Mouse (Mus musculus): ENCODE results near the gene Rab34.

GRCm38 (mm10) chr11:78166640-78167039 lies 21.6 kb upstream of the Rab34 start:
- TF ChIP-seq MYOG (IDR thresholded peaks at IDR 0.05; ENCODE audit: control insufficient read depth, extremely low read depth, insufficient read length), result no peak
- no peak for TF ChIP-seq USF1 (IDR thresholded peaks at IDR 0.05; ENCODE audit: low read depth)
- TF ChIP-seq CTCF (IDR thresholded peaks at IDR 0.05; ENCODE audit: control insufficient read depth, insufficient read depth, insufficient read length), result no peak
- TF ChIP-seq MAX (IDR thresholded peaks at IDR 0.05), result no peak
- no peak for TF ChIP-seq CEBPB (IDR thresholded peaks at IDR 0.05; ENCODE audit: low read depth)
- TF ChIP-seq MYOD1 (IDR thresholded peaks at IDR 0.05; ENCODE audit: control insufficient read depth, insufficient read length, low read depth), result no peak
